Mouse (Mus musculus) embryo, embryonic 10.5 days (tissue): ENCODE measurements around the gene Dnaic1.

ENCODE experiments used
- DNase-seq: peaks from one replicate; pipeline ENCODE4 v3.0.0-alpha.2; 2015; ENCODE audit warnings: low spot score

Dnaic1 gene

DNA sequence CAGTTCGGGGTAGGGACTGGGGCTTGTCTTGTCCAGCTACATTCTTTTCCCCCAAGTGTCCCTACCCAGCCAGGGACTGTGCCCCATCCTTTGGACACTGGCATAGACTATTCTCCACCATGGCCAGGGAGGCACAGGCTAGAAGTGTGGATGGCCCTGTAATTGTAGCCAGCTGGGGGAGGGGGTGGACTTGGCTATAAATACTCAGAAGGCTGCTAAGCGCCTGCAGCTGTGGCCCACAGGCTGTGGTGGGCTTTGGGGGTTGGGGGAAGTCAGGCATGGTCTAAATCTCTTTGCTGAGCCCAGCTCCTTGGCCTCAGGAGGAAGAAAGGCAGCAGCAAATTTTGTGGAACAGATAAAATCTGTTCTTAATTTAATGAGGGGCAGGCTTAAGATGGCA, 66.3 kb downstream of the Dnaic1 start:
- DNase-seq: peak; percentile 76

DNA sequence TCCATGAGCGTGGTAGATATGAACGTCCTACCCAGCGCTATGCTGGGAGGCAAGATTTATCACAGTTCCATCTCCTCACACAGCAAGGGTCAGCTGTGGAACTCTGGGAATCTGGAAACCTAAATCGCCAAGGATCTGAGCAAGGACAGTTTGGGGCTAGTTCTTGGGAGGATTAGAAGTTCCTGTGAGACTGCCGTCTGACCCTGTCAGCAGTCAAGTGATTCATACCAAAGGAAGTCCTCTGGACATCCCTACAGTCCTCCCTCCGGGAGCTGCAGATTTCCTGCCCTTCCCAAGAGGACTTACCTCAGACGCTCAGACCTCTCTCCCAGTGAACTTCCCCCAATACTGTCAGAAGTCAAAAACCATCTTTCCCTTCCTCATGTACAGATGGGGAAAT, 66.8 kb downstream of the Dnaic1 start:
- DNase-seq: peak; percentile 42

DNA sequence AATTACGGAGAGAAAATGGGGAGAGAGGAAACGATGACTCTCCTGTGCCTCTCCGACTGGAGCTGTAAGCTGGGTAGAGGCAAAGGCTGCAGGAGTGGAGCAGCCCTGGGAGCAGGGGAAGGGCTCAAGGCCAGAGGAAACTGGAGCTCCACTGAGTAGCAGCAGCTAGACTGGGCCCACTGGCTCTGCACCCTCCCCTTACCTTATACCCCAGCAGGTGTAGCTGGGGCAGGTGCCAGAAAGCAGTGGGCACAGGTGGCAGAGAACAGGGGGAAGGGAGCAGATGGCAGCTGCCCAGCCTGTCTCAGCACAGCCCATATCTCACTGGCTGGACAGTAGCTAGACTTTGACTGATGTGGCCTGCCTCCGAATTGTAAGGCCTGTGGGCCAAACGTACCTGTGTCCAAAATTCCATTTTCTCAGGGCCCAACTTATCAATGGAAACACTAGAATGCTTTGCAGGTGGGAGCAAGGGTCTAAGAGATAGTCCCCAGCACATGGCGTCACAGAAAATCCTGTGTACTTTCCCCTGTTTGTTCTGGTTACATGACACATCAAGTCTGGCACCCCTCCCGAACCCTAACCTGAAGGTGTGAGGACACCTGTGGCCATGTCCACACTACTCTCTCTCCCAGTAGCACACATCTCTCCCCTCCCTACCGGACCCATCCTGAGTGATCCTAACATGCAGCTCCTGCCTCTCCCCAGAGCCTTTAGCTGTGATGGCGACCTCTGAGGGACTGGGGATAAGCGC, 67.5 kb downstream of the Dnaic1 start:
- no peak for DNase-seq

DNA sequence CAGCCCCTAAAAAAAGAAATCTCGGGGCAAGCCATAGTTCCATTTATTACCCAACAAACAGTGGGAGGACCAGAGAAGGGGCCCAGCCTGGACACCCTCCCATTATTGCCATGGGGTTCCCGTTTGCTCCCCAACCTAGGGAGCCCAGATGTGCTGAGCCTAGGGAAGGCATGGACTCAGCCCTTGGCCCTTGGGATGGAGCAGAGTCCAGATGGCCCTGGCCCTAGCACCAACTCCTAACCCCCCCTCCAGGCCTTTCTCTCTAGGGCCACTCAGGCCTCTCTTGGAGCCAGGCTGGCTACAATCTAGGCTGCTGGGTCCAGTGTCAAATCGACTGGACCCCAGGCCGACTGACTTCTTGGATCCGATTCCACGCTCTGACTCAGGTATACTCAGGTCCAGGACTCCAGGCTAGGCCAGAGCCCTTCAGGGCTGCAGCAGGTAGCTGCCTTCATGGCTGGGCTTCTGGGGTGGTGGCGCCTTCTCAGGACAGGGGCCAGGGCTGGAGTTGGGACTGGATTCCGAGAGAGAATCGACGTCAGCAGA, 68.7 kb downstream of the Dnaic1 start:
- DNase-seq: no peak

DNA sequence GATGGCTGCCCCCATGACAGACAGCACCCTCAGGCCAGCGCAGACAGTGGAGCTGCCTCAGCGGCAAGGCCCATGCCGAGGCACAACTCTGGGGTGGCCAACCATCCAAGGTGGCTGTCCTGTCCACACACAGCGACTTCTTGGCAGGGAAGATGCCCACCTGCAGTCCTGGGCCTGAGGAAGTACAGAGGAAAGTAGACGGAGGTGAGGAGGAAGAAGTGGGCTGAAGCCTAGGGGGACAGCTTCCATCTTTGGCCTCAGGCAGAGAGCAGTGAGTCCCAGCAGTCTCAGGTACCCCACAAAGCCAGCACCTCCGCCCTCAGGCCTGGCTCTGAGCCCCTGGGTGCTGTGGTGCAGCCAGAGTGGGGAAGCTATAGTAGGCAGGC, 69.2 kb downstream of the Dnaic1 start:
- DNase-seq: no peak

DNA sequence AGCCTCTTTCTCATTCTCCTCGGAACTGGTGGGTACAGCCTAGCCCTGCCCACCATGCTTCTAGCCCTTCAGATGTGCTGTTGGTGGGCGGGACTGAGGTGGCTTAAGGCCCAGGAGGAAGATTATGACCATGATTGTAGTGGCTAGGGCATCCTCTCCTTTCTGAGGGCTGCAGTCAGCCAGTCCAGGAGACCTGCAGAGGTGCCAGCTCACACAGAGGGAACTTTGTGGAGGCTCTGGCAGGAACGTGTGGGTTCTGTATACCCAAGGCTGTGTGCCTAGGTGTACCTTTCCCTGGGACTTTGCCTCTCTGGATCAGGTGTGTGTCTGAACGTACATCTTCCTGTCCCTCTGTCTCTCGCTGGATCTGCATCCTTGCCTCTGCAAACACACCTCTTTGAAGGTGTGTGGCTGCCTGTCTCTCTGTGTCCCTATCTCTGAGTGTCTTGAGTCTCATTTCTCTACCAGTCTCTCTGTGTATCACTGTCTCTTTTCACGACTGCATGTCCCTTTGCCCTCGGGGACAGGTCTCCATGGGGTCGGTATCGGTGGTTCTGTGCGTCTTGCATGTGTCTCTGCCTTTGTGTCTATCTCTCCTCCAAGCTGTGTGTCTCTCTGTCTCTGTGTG, 69.8 kb downstream of the Dnaic1 start:
- DNase-seq: peak; percentile 50

DNA sequence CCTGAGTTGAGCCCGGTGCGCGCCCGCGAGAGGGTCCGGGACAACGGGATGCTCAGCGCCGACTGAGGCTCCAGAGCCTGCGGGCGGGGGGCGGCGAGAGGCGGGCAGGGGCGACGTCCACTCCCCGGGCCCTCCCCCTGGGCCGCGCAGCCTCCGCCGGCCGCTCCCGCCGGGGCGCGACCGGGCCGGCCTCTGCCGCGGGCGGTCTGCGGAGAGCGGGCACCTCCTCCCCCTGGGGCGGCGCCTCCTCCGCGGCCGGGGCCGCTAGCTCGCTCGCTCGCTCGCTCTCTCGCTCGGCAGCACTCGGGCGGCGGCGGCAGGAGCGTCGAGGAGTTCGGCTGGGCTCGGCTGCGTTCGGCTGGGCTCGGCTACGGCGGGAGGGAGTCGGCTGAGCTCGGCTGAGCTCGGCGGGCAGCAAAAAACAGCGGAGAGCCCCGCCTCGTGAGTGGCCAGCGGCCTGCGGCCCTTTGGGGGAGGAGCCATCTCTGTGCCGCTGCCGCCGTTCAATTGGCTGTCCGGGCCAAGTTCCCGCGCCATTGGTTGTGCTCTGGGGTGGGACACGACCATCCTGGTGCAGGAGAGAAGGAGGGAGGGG, 70.4 kb downstream of the Dnaic1 start, which contains the start of gene Enho:
TSS of gene Enho (minus strand) at position 412 of the 595 bp plus-strand sequence.
- peak; percentile 96 for DNase-seq

DNA sequence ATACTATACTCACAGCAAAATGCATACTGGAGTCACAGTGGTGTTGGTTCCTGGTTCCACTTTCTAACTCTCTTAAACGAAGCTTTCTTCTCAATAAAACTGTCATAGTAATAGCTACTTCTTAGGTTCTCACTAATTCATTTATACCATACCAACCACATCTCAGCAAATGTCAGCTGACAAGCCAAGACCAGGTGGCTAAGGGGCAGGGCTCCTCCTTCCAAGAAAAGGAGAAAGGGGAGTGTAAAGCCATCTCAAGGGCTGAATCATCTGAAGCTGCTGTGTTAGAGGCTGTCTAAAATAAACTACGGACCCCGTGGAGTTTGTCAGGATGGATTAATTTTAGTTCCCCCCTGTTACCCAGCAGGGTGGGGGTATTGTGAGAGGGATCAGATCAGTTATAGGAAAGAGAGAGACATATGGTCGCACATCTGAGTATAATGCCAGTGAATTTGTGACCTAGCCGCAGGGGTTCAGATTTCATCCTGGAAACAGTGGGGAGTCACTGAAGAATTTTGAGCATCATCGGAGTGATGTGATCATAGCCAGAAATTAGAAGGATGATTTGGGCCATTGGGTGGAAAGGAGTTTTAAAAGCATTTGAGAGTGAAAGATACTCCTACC, 71.7 kb downstream of the Dnaic1 start:
- DNase-seq: no peak

DNA sequence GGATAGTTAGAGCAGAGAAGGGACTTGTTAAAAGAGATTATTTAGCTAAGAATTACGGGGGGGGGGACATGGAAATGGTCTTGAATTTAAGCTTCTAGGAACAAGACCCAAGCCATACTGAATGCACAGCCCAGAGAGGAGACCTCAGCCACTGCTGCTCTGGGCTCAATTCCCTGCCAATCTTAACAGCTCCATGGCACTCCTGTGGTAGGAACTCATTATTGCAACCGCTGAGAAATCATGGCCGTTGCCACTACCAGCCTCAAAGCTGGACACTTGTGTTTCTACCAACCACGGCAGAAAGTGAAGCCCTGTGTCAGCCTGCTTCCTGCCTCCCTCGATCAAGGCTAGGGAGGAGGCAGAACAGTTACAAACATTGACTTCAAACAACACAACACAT, 75.9 kb downstream of the Dnaic1 start:
- DNase-seq: peak; percentile 68

DNA sequence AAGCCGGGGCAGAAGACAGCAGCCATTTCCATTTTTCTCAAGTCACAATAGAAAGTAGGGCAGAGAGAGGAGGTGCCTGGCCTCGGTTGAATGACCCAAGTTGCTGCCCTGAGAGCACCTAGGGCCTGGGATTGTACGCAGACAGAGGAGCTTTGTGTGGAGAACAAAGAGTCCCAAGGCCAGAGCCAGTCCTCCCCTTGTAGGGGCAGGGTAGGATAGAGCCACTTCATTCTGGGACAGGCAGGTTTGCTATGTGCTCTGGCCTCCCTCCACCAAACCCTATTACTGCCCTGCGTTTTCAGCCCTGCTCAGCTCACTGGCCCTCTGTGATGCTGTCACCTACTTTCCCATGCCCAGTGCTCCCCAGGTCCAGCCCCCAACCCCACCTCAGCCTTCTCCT, 78.6 kb downstream of the Dnaic1 start:
- no peak for DNase-seq

DNA sequence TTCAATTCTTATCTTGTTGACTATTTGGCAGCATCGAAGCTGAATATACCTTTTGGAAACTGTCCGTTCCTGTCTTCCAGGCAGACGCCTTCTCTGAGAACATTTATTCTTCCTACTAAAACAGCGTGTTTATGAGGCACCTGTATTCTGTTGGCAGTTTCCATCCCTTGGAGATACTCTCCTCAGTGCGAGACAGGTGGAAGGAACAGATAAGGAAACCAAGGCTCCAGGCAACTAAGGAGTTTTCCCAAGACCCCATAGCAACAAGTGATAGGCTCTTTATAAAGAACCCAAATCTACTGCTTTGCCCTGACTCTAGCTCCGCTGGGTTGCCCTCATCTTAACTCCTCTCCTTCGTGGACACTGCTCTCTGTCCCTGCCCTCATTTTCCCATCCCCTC, 79.1 kb downstream of the Dnaic1 start:
- no peak for DNase-seq

DNA sequence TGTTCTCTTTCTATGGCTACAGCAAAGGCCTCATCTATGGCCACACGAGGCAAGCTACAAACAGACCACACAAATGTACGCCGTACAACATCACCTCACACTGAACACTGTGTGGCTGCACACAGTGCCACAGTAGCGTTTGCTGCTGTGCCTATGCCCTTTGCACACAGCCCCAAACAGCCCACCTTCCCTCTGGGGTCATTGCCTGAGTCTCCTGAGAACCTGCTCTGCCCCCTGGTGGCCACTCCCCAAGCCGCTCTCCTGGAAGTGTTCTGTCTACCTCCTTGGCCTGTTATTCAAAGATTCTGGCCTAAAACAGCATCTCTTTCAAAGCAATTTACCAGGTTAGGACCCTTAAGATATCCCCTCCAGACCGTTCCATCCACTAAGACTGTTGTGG, 83.7 kb downstream of the Dnaic1 start:
- DNase-seq: peak; percentile 93

DNA sequence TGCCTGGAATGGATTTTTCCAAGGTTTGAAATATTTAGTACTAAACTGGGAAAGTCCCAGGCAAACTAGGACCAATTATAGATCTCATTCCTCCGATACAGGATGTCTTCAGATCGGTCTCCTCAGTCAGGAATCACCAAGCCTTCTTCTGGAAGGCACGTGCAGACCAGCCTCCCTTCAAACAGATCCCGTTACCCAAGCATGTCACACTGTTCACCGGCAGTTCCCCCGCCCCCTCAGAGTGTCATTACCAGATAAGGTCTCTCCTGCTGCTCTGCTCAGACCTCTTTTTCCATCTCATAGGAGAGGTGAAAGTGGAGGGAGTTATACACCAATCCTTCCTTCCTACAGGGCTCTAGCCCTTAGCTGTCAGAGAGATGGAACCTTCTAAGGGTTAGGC, 84.2 kb downstream of the Dnaic1 start:
- no peak for DNase-seq

DNA sequence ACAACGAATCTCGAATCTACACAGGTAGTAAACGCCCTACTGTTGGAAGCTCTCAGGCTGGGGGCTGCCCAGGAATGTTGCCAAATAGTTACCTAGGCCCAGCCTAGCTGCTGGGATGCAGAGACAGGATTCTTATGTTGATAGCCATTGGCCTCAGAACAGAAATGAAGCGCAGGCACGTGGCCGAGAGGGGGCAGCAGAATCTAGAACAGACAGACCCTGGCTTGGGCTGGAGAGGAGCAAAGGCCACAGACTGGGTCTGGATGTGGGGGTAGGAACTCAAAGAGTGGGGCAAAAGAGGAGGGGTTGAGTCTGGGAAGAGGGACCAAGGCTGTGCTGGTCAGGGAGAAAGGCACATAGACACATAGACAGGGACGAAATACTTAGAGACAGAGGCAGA, 84.6 kb downstream of the Dnaic1 start:
- peak; percentile 86 for DNase-seq

DNA sequence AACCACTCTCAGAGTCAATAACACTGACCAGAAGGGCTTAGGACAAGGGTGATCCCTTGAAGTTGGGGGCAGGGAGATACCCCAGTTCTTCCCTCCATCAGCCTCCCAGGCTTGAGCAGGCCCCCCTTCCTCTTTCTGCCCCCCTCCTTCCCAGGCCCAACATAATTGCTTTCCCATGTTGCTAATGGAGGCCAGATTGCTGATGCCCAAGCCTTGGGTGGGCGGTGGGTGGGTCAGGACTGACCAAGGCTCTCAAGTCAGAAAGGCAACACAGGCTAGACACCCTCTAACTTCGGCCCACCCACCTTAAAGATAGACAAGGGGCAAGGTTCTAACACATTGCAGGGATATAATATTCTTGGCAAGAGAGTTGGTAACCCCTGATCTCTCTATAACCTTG, 86.0 kb downstream of the Dnaic1 start:
- no peak for DNase-seq

DNA sequence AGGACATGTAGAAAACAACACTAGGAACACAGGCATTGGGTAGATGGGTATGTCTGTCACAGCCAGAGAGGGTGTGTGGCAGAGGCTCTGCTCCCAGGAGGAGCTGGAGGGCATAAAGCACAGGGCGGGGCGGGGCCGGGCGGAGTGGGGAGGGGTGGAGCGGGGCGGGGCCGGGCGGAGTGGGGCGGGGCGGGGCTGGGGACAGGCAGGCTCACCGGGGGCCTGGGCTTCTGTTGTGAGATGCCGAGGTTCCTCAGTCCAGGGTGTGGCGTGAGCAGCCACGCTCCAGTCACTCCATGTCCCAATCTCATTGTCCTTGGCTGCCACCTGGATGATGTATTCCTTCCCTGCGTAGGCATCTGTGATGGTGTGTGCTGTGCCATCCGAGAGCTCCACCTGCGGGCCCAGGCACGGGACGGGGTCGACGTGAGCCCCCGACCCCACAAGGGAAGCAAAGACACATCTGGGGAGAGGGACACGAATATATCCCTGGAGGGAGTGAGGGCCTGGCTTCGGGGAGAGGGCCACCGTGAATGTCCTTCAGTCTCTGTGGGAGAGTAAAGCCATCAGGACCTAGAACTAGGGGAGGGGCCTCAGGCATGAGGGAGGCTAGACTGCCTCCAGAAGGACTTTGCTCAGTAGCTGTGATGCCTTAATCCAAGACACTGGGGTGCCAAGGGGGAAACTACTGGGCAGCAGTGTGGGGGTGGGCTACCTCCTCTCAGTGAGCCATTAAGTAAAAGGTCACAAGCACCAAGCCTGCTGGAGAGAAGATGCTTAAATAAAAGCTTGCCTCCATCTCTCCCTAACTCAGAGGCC, 89.2 kb downstream of the Dnaic1 start:
- no peak for DNase-seq

DNA sequence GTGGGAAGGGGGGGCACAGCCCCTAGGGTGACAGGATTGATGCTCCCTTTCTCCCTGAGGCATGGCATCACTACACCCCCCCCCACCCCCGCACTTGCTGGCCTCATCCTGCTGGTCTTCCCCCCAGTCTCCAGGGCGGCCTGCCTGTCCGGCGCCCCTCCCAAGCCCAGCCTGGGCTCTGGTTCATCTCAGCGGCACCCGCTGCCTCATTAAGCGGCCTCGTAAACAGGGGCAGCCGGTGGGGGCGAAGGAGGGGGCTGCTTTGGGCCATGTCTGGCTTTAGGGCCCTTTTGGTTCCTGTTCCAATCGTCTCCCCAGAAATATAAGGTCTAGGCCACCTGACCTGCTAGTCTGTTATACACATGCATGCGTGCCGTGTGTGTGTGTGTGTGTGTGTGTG, 90.0 kb downstream of the Dnaic1 start:
- no peak for DNase-seq

DNA sequence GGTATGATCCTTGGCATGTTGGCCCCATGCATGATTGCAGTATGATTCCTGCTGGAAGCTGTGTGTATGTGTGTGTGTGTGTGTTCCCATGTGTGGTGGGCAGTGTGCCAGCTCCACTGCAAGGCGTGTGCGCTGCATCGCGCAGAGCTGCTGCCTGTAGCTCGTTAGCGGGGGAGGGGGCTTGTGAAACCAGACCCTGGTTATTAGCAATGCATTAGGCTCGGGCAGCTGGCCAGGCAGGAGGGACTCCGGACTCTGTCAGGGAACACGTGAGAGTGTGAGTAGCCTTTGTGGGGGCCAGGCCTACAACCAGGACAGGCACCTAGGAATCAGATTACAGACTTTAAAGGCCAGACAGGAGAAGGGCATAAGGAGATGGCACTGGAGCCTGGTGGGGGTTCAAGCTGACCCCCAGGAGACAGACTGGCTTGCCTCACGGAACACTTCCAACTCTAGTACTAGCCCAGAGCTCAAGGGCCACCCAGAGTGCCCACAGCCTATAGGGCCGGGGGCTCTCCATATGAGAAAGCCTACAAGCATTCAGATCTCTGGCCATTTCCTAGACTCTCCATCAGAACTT, 91.4 kb downstream of the Dnaic1 start:
- DNase-seq: peak; percentile 83

DNA sequence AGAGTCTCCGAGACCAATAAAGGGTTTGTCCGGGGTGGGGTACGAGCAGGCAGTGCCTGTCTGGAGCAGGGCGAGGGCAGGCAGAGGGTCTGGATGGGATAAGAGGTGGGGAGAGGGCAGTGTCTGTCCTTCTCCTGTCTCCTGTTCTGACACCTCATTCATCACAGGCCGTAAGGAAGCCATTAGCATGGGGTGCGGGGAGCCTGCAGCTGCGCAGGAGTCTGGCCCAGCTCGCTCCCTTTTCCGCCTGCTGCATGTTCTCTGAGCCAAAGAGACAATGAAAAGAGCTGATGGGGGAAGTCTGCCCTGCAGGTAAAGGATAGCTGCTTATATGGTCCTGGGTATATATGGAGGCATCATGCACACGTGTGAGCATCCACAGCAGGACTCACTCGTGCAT, 93.1 kb downstream of the Dnaic1 start:
- DNase-seq: no peak

DNA sequence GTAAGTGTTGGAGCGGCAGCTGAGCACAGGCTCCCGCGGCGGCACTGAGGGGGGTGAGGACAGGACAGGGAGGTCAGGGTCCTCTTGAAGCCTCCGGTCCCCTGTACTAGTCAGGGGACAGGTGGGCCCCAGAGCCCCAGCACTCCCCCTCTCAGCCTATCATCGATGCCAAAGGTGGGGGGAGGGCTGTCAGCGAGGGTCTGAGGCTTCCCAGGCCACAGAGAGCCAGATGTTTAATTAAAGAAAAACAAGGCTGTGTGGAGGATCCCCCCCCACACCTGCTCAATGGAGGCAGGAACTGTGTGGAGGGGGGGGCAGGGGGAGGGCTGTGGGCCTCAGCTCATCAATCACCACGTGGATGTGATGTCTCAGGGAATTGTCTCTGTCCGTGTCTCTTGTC, 94.0 kb downstream of the Dnaic1 start:
- no peak for DNase-seq

DNA sequence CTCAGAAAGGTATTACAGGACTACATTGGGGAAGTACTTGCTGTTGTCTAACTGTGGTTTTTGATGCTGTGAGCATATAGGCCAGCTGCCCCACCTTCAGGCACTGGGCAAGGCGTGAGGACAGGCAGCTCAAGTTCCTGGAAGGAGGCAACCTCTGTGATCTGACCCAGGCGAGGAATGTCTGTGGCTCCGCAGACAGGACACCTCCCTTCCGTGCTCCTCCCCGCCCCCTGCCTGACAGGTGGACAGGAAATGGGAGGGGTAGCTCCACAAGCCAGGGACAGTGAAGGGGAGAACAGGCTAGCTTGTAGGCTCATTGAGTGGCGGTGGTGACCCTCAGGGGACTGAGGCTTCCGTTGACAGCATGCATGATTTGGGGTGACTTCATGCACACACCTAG, 95.0 kb downstream of the Dnaic1 start:
- no peak for DNase-seq
